Mouse (Mus musculus) gastrocnemius, postnatal 4 days (tissue): Measurements from ENCODE around the gene Trim72. TPM values are rescaled to one million over a fixed set of nuclear protein-coding genes. Genes with fewer than 3 reads are reported as not detected.

Experiments
- DNase-seq, 2 experiments: peaks; one replicate each; pipeline ENCODE4 v3.0.0; 2021 to 2022; ENCODE audit warnings: low spot score in 2 of 2, mixed read lengths in 2 of 2
- long read RNA-seq, 2 experiments: library from polyadenylated mRNA; stranded (forward); transcript quantifications; one replicate each; pipeline ENCODE4 v2.0.0; 2021
- total RNA-seq, 2 experiments: library from RNA; stranded (reverse); gene quantifications; 2 replicates each; pipeline ENCODE4 v1.2.3; 2021

Trim72 gene
- total RNA-seq: 100 to 1,000 TPM; 254 to 296 TPM
- long read RNA-seq, experiment 1, transcript Trim72-202 (7 exons, 2,134 nt): major isoform, 12 of 18 reads
- long read RNA-seq, experiment 1, partial matches to known transcripts: 0 of 18 reads
- long read RNA-seq, experiment 1, other reads (novel, unspliced or antisense): 3 of 18 reads
- long read RNA-seq, experiment 2, transcript Trim72-202 (7 exons, 2,134 nt): major isoform, 9 of 17 reads
- long read RNA-seq, experiment 2, partial matches to known transcripts: 4 of 17 reads
- long read RNA-seq, experiment 2, other reads (novel, unspliced or antisense): 4 of 17 reads

GRCm38 (mm10) chr7:128003688-128004087, at the start of gene Trim72:
Trim72 (plus strand) TSS chr7:128003949.
- peak in 1 of 2 experiments; percentile 28 for DNase-seq

GRCm38 (mm10) chr7:127959364-127959763, 44.4 kb upstream of the Trim72 start:
- DNase-seq: no peak

GRCm38 (mm10) chr7:127966371-127966918, 37.3 kb upstream of the Trim72 start:
- no peak for DNase-seq

GRCm38 (mm10) chr7:127967004-127967921, 36.5 kb upstream of the Trim72 start, which contains the start of gene Fus:
Fus (plus strand) TSS chr7:127967457.
- peak; percentile 97 for DNase-seq

- peak; percentile 76 to 86 for DNase-seq
These were observed 35.6 kb upstream of the Trim72 start for GRCm38 (mm10) chr7:127967922-127968828.

- DNase-seq: no peak
These were observed 29.3 kb upstream of the Trim72 start for GRCm38 (mm10) chr7:127974413-127974930.

- DNase-seq: no peak
These were observed 24.9 kb upstream of the Trim72 start for GRCm38 (mm10) chr7:127978856-127979255.

GRCm38 (mm10) chr7:127980606-127981005, 23.1 kb upstream of the Trim72 start:
- DNase-seq: no peak

GRCm38 (mm10) chr7:127988904-127989303, 14.8 kb upstream of the Trim72 start:
- DNase-seq: no peak

GRCm38 (mm10) chr7:127991643-127992487, 11.9 kb upstream of the Trim72 start:
- peak; percentile 45 to 70 for DNase-seq

- DNase-seq: no peak
These were observed 11.0 kb upstream of the Trim72 start for GRCm38 (mm10) chr7:127992488-127993340.

- DNase-seq: peak in 1 of 2 experiments; percentile 29
These were observed 10.3 kb upstream of the Trim72 start, which contains the start of gene Pycard for GRCm38 (mm10) chr7:127993341-127993977. Pycard (minus strand) TSS chr7:127993867.

- no peak for DNase-seq
These were observed 4.3 kb upstream of the Trim72 start for GRCm38 (mm10) chr7:127999436-127999835.

- DNase-seq: no peak
These were observed 3.4 kb upstream of the Trim72 start for GRCm38 (mm10) chr7:128000068-128000950.

- DNase-seq: no peak
These were observed 651 bp upstream of the Trim72 start for GRCm38 (mm10) chr7:128003098-128003497.

- no peak for DNase-seq
These were observed 369 bp downstream of the Trim72 start for GRCm38 (mm10) chr7:128004150-128004486.
